Mouse (Mus musculus): Measurements from ENCODE around the gene Ssmem1. TPM values are rescaled to one million over a fixed set of nuclear protein-coding genes. Genes with fewer than 3 reads are reported as not detected.

The Ssmem1 gene
- polyA plus RNA-seq, 1 experiment from 2014 or later = 0.19 TPM

GRCm38 (mm10) chr6:30510291-30510690, 642 bp downstream of the Ssmem1 start:
- peak overlapping the region; percentile 84 for H3K4me2 ChIP-seq (replicated peaks)
- peak overlapping the region; percentile 88 for H3K27ac ChIP-seq
- H3K27me3 ChIP-seq (ENCODE audit: control insufficient read depth, insufficient read depth, low read length) = no peaks in the 10 kb centered on the region
- peaks cover 10% of the 10 kb centered on the region for H3K4me1 ChIP-seq (replicated peaks; ENCODE audit: control insufficient read depth, insufficient read depth, low read length)
- H3K9me3 ChIP-seq (ENCODE audit: control insufficient read depth, low read length) = no peaks in the 10 kb centered on the region
- peak overlapping the region; percentile 54 for H3K9ac ChIP-seq
- peak overlapping the region; percentile 62 for H3K4me3 ChIP-seq (replicated peaks; ENCODE audit: low read length)
- ATAC-seq (ENCODE audit: low FRiP score) (no peak), DNase-seq (ENCODE audit: low spot score) (no peak)
- H3K36me3 ChIP-seq (replicated peaks; ENCODE audit: control insufficient read depth, insufficient read depth) = peaks cover 5% of the 10 kb centered on the region; the same call in 1 of the 2 replicates
- WGBS = 62% methylated on average over 5 of the region's 5 CpGs

GRCm38 (mm10) chr6:30514242-30514641, 4.6 kb downstream of the Ssmem1 start:
- H3K4me2 ChIP-seq (replicated peaks) = no peak overlapping the region
- no peaks in the 10 kb centered on the region for H3K9me3 ChIP-seq (ENCODE audit: control insufficient read depth, low read length)
- H3K27me3 ChIP-seq (ENCODE audit: control insufficient read depth, insufficient read depth, low read length) = no peaks in the 10 kb centered on the region
- 48% methylated on average over 9 of the region's 9 CpGs for WGBS
- no peak overlapping the region for H3K9ac ChIP-seq
- peaks cover 6% of the 10 kb centered on the region for H3K4me1 ChIP-seq (replicated peaks; ENCODE audit: control insufficient read depth, insufficient read depth, low read length)
- H3K27ac ChIP-seq = no peak overlapping the region
- no peak overlapping the region for H3K4me3 ChIP-seq (replicated peaks; ENCODE audit: low read length)
- ATAC-seq (ENCODE audit: low FRiP score) (no peak), DNase-seq (ENCODE audit: low spot score) (no peak)
- H3K36me3 ChIP-seq (replicated peaks; ENCODE audit: control insufficient read depth, insufficient read depth) = no peaks in the 10 kb centered on the region

GRCm38 (mm10) chr6:30520400-30520799, 10.8 kb downstream of the Ssmem1 start:
- WGBS = 68% methylated on average over 11 of the region's 11 CpGs
- Histone ChIP-seq H3K4me2 (replicated peaks) (no peak overlapping the region), H3K4me1 (replicated peaks; ENCODE audit: control insufficient read depth, insufficient read depth, low read length) (no peaks in the 10 kb centered on the region), H3K4me3 (replicated peaks; ENCODE audit: low read length) (no peak overlapping the region), H3K36me3 (replicated peaks; ENCODE audit: control insufficient read depth, insufficient read depth) (no peaks in the 10 kb centered on the region), H3K27me3 (ENCODE audit: control insufficient read depth, insufficient read depth, low read length) (no peaks in the 10 kb centered on the region), H3K27ac (no peak overlapping the region), H3K9ac (no peak overlapping the region), H3K9me3 (ENCODE audit: control insufficient read depth, low read length) (no peaks in the 10 kb centered on the region)
- ATAC-seq (ENCODE audit: low FRiP score) = no peak
- no peak for DNase-seq (ENCODE audit: low spot score)

GRCm38 (mm10) chr6:30525456-30526332, 16.0 kb downstream of the Ssmem1 start:
- DNase-seq (ENCODE audit: low spot score) (no peak), ATAC-seq (ENCODE audit: low FRiP score) (no peak)
- Histone ChIP-seq H3K4me1 (replicated peaks; ENCODE audit: control insufficient read depth, insufficient read depth, low read length) (peaks cover 11% of the 10 kb centered on the region; the same call in 1 of the 2 replicates), H3K27me3 (ENCODE audit: control insufficient read depth, insufficient read depth, low read length) (no peaks in the 10 kb centered on the region), H3K9me3 (ENCODE audit: control insufficient read depth, low read length) (no peaks in the 10 kb centered on the region), H3K4me2 (replicated peaks) (no peak overlapping the region), H3K36me3 (replicated peaks; ENCODE audit: control insufficient read depth, insufficient read depth) (no peaks in the 10 kb centered on the region), H3K27ac (no peak overlapping the region), H3K9ac (no peak overlapping the region), H3K4me3 (replicated peaks; ENCODE audit: low read length) (no peak overlapping the region)
- WGBS = 52% methylated on average over 7 of the region's 7 CpGs

GRCm38 (mm10) chr6:30526586-30527515, 17.2 kb downstream of the Ssmem1 start:
- WGBS = 11% methylated on average over 19 of the region's 19 CpGs
- Histone ChIP-seq H3K9ac (peak overlapping the region; percentile 12; the same call in 1 of the 2 replicates), H3K27me3 (ENCODE audit: control insufficient read depth, insufficient read depth, low read length) (no peaks in the 10 kb centered on the region), H3K9me3 (ENCODE audit: control insufficient read depth, low read length) (no peaks in the 10 kb centered on the region), H3K4me3 (replicated peaks; ENCODE audit: low read length) (no peak overlapping the region), H3K27ac (peak overlapping the region; percentile 71), H3K4me1 (replicated peaks; ENCODE audit: control insufficient read depth, insufficient read depth, low read length) (peaks cover 11% of the 10 kb centered on the region; the same call in 1 of the 2 replicates), H3K36me3 (replicated peaks; ENCODE audit: control insufficient read depth, insufficient read depth) (no peaks in the 10 kb centered on the region), H3K4me2 (replicated peaks) (peak overlapping the region; percentile 43)
- DNase-seq (ENCODE audit: low spot score) (peak; percentile 50), ATAC-seq (ENCODE audit: low FRiP score) (peak; percentile 65; the same call in 1 of the 2 replicates)

- no peaks in the 10 kb centered on the region for H3K36me3 ChIP-seq (replicated peaks; ENCODE audit: control insufficient read depth, insufficient read depth)
- no peaks in the 10 kb centered on the region for H3K9me3 ChIP-seq (ENCODE audit: control insufficient read depth, low read length)
- no peak overlapping the region for H3K4me3 ChIP-seq (replicated peaks; ENCODE audit: low read length)
- WGBS = 76% methylated on average over 6 of the region's 6 CpGs
- H3K27ac ChIP-seq = no peak overlapping the region
- ATAC-seq (ENCODE audit: low FRiP score) (no peak), DNase-seq (ENCODE audit: low spot score) (no peak)
- no peak overlapping the region for H3K9ac ChIP-seq
- H3K27me3 ChIP-seq (ENCODE audit: control insufficient read depth, insufficient read depth, low read length) = no peaks in the 10 kb centered on the region
- H3K4me1 ChIP-seq (replicated peaks; ENCODE audit: control insufficient read depth, insufficient read depth, low read length) = peaks cover 11% of the 10 kb centered on the region; the same call in 1 of the 2 replicates
- no peak overlapping the region for H3K4me2 ChIP-seq (replicated peaks)
Observed at GRCm38 (mm10) chr6:30528800-30529199, 19.2 kb downstream of the Ssmem1 start.

GRCm38 (mm10) chr6:30535340-30535739, 25.7 kb downstream of the Ssmem1 start:
- H3K4me2 ChIP-seq (replicated peaks) = no peak overlapping the region
- H3K9me3 ChIP-seq (ENCODE audit: control insufficient read depth, low read length) = no peaks in the 10 kb centered on the region
- H3K36me3 ChIP-seq (replicated peaks; ENCODE audit: control insufficient read depth, insufficient read depth) = no peaks in the 10 kb centered on the region
- H3K4me3 ChIP-seq (replicated peaks; ENCODE audit: low read length) = no peak overlapping the region
- H3K4me1 ChIP-seq (replicated peaks; ENCODE audit: control insufficient read depth, insufficient read depth, low read length) = no peaks in the 10 kb centered on the region
- H3K27me3 ChIP-seq (ENCODE audit: control insufficient read depth, insufficient read depth, low read length) = no peaks in the 10 kb centered on the region
- H3K27ac ChIP-seq = no peak overlapping the region
- H3K9ac ChIP-seq = no peak overlapping the region
- ATAC-seq (ENCODE audit: low FRiP score) = no peak
- no peak for DNase-seq (ENCODE audit: low spot score)
- 45% methylated on average over 3 of the region's 3 CpGs for WGBS

GRCm38 (mm10) chr6:30538240-30538639, 28.6 kb downstream of the Ssmem1 start:
- Histone ChIP-seq H3K4me1 (replicated peaks; ENCODE audit: control insufficient read depth, insufficient read depth, low read length) (no peaks in the 10 kb centered on the region), H3K9me3 (ENCODE audit: control insufficient read depth, low read length) (no peaks in the 10 kb centered on the region), H3K36me3 (replicated peaks; ENCODE audit: control insufficient read depth, insufficient read depth) (no peaks in the 10 kb centered on the region), H3K27me3 (ENCODE audit: control insufficient read depth, insufficient read depth, low read length) (no peaks in the 10 kb centered on the region), H3K9ac (no peak overlapping the region), H3K4me2 (replicated peaks) (no peak overlapping the region), H3K4me3 (replicated peaks; ENCODE audit: low read length) (no peak overlapping the region), H3K27ac (no peak overlapping the region)
- 69% methylated on average over 10 of the region's 10 CpGs for WGBS
- no peak for DNase-seq (ENCODE audit: low spot score)
- no peak for ATAC-seq (ENCODE audit: low FRiP score)

- DNase-seq (ENCODE audit: low spot score) (no peak), ATAC-seq (ENCODE audit: low FRiP score) (no peak)
- 85% methylated on average over 5 of the region's 5 CpGs for WGBS
- H3K4me2 ChIP-seq (replicated peaks) = no peak overlapping the region
- no peak overlapping the region for H3K9ac ChIP-seq
- H3K27me3 ChIP-seq (ENCODE audit: control insufficient read depth, insufficient read depth, low read length) = no peaks in the 10 kb centered on the region
- no peaks in the 10 kb centered on the region for H3K4me1 ChIP-seq (replicated peaks; ENCODE audit: control insufficient read depth, insufficient read depth, low read length)
- H3K9me3 ChIP-seq (ENCODE audit: control insufficient read depth, low read length) = no peaks in the 10 kb centered on the region
- no peaks in the 10 kb centered on the region for H3K36me3 ChIP-seq (replicated peaks; ENCODE audit: control insufficient read depth, insufficient read depth)
- H3K4me3 ChIP-seq (replicated peaks; ENCODE audit: low read length) = no peak overlapping the region
- no peak overlapping the region for H3K27ac ChIP-seq
Observed at GRCm38 (mm10) chr6:30538800-30539199, 29.2 kb downstream of the Ssmem1 start.

Measured in hindbrain, embryonic 14.5 days (tissue).